Mouse (Mus musculus): ENCODE measurements around the gene Mrps10.
"Not testable (repeated sequence)": the region's sequence is repeated elsewhere in the genome, so short reads cannot be mapped to it uniquely, and the experiment has no call there.

Mrps10 gene

GRCm38 (mm10) chr17:47368401-47369086 lies at the start of gene Mrps10:
Gene Mrps10, plus strand, starts transcription at chr17:47368887.
- DNase-seq (ENCODE audit: low read depth, low spot score), result peak; percentile 81

GRCm38 (mm10) chr17:47318972-47319625 lies 49.6 kb upstream of the Mrps10 start:
- DNase-seq (ENCODE audit: low read depth, low spot score), result no peak

GRCm38 (mm10) chr17:47319761-47320160 lies 48.9 kb upstream of the Mrps10 start:
- DNase-seq (ENCODE audit: low read depth, low spot score), result no peak

- DNase-seq (ENCODE audit: low read depth, low spot score), result no peak
Measured at GRCm38 (mm10) chr17:47322128-47322990, 46.3 kb upstream of the Mrps10 start.

- no peak for DNase-seq (ENCODE audit: low read depth, low spot score)
Measured at GRCm38 (mm10) chr17:47322991-47323295, 45.7 kb upstream of the Mrps10 start.

- DNase-seq (ENCODE audit: low read depth, low spot score), result no peak
Measured at GRCm38 (mm10) chr17:47327559-47327958, 41.1 kb upstream of the Mrps10 start.

GRCm38 (mm10) chr17:47327969-47328368 lies 40.7 kb upstream of the Mrps10 start:
- DNase-seq (ENCODE audit: low read depth, low spot score), result no peak

GRCm38 (mm10) chr17:47328552-47329343 lies 39.9 kb upstream of the Mrps10 start:
- no peak for DNase-seq (ENCODE audit: low read depth, low spot score)

GRCm38 (mm10) chr17:47330616-47331015 lies 38.1 kb upstream of the Mrps10 start:
- no peak for DNase-seq (ENCODE audit: low read depth, low spot score)

- DNase-seq (ENCODE audit: low read depth, low spot score), result no peak
Measured at GRCm38 (mm10) chr17:47332001-47332611, 36.6 kb upstream of the Mrps10 start.

- not testable (repeated sequence) for DNase-seq (ENCODE audit: low read depth, low spot score)
Measured at GRCm38 (mm10) chr17:47332664-47333063, 36.0 kb upstream of the Mrps10 start.

GRCm38 (mm10) chr17:47333409-47333808 lies 35.3 kb upstream of the Mrps10 start:
- no peak for DNase-seq (ENCODE audit: low read depth, low spot score)

GRCm38 (mm10) chr17:47343121-47343520 lies 25.6 kb upstream of the Mrps10 start:
- DNase-seq (ENCODE audit: low read depth, low spot score), result no peak

- no peak for DNase-seq (ENCODE audit: low read depth, low spot score)
Measured at GRCm38 (mm10) chr17:47349721-47350319, 18.9 kb upstream of the Mrps10 start.

- no peak for DNase-seq (ENCODE audit: low read depth, low spot score)
Measured at GRCm38 (mm10) chr17:47359964-47360363, 8.7 kb upstream of the Mrps10 start.

- no peak for DNase-seq (ENCODE audit: low read depth, low spot score)
Measured at GRCm38 (mm10) chr17:47361343-47361742, 7.3 kb upstream of the Mrps10 start.

- DNase-seq (ENCODE audit: low read depth, low spot score), result no peak
Measured at GRCm38 (mm10) chr17:47369087-47369443, 378 bp downstream of the Mrps10 start.

GRCm38 (mm10) chr17:47371451-47371850 lies 2.8 kb downstream of the Mrps10 start:
- DNase-seq (ENCODE audit: low read depth, low spot score), result peak; percentile 24

GRCm38 (mm10) chr17:47373991-47374390 lies 5.3 kb downstream of the Mrps10 start:
- no peak for DNase-seq (ENCODE audit: low read depth, low spot score)

GRCm38 (mm10) chr17:47376779-47377280 lies 8.1 kb downstream of the Mrps10 start:
- no peak for DNase-seq (ENCODE audit: low read depth, low spot score)

- no peak for DNase-seq (ENCODE audit: low read depth, low spot score)
Measured at GRCm38 (mm10) chr17:47378133-47378532, 9.4 kb downstream of the Mrps10 start.

Measured in brain, embryonic 18.5 days (tissue).